12 mouse cellular contexts compared by ENCODE assay signal in genomic region chr8:87784641-87785439, GRCm38 (mm10).
DNase-seq lines count a peak whose midpoint lies in the region; ATAC-seq and TF ChIP-seq lines count a peak whose summit lies in the region.
"Had no signal": no experiment of that assay in that cellular context is flagged by ENCODE, and none has a peak within 500 bp of the region (broad histone marks: within the 10 kb centered on the region; RNA-seq: fewer than 3 reads in every experiment).

No protein-coding gene starts in this region.

- H3K9me3 ChIP-seq in CH12.LX (replicated peaks; ENCODE audit: low read length): no peaks in the 10 kb centered on the region
- H3K9me3 ChIP-seq in forebrain, embryonic 14.5 days (replicated peaks; ENCODE audit: control insufficient read depth, low read length): no peaks in the 10 kb centered on the region
- H3K9me3 ChIP-seq in midbrain, embryonic 13.5 days: no peaks in the 10 kb centered on the region

- intact Hi-C loops in gastrocnemius, adult 2 months (cut with DNase I): no loop called here
- intact Hi-C loops in gastrocnemius, postnatal 14 days (cut with DNase I; ENCODE audit: low total_unique reads): no loop called here

- no peak for TF ChIP-seq POLR2A in CH12.LX (IDR thresholded peaks at IDR 0.05; ENCODE audit: low read depth, low read length)

- TF ChIP-seq CTCF in gastrocnemius, adult 2 months (IDR thresholded peaks at IDR 0.05): no peak
- no peak for TF ChIP-seq CTCF in CH12.LX (conservative IDR thresholded peaks at IDR 0.05 in 1 of 2, IDR thresholded peaks at IDR 0.05 in 1 of 2; ENCODE audit: low read depth in 2 of 2, low read length in 2 of 2)

- no peaks in the 10 kb centered on the region for H3K27me3 ChIP-seq in CH12.LX (replicated peaks)
- H3K27me3 ChIP-seq in forebrain, embryonic 14.5 days (replicated peaks; ENCODE audit: control insufficient read depth, insufficient read depth, low read length): no peaks in the 10 kb centered on the region
- H3K27me3 ChIP-seq in midbrain, embryonic 13.5 days: no peaks in the 10 kb centered on the region

- no peak for ATAC-seq in forebrain, embryonic 14.5 days
- peak; percentile 34; the same call in 1 of the 2 replicates for ATAC-seq in midbrain, embryonic 13.5 days
- ATAC-seq: intestine, embryonic 16.5 days had no signal

- 40% methylated on average over 13 of the region's 13 CpGs for WGBS in forebrain, embryonic 14.5 days
- 30% methylated on average over 13 of the region's 13 CpGs for WGBS in midbrain, embryonic 13.5 days

- DNase-seq in gastrocnemius, adult 2 months: peak; percentile 16
- DNase-seq in gastrocnemius, postnatal 14 days: no peak
- no peak for DNase-seq in CH12.LX (ENCODE audit: extremely low read depth)
- peak; percentile 31 for DNase-seq in forebrain, embryonic 14.5 days (ENCODE audit: low spot score)
- DNase-seq in urinary bladder, postnatal 14 days (ENCODE audit: low spot score): no peak
- DNase-seq in adrenal gland, adult 2 months: no peak
- no peak for DNase-seq in MN1 (ENCODE audit: low spot score)
- DNase-seq: lung, postnatal 14 days; thymus, adult 2 months had no signal

- no peak overlapping the region for H3K9ac ChIP-seq in CH12.LX (ENCODE audit: insufficient read depth, low read depth)
- no peak overlapping the region for H3K9ac ChIP-seq in forebrain, embryonic 14.5 days (ENCODE audit: low read length)
- H3K9ac ChIP-seq in midbrain, embryonic 13.5 days (replicated peaks): peak overlapping the region; percentile 33; the same call in 1 of the 2 replicates

- in situ Hi-C loops in CH12.LX (cut with MboI; ENCODE audit: low pct_ligation_motif_present, low pct_unique_long_range_greater_than_20kb, low sequenced_read_pairs): no loop called here

- dilution Hi-C loops in CH12.LX (cut with MboI; ENCODE audit: extremely low pct_ligation_motif_present, extremely low pct_unique_long_range_greater_than_20kb, low sequenced_read_pairs): no loop called here

- TF ChIP-seq EP300 in CH12.LX (IDR thresholded peaks at IDR 0.05; ENCODE audit: low read length): no peak

- no peak for TF ChIP-seq RAD21 in CH12.LX (IDR thresholded peaks at IDR 0.05; ENCODE audit: low read depth, low read length)

- peak overlapping the region; percentile 46; the same call in 1 of the 2 replicates for H3K4me2 ChIP-seq in CH12.LX (ENCODE audit: insufficient read depth, low read depth, poor library complexity, severe bottlenecking)
- 0 out of 2 replicates have a peak overlapping the region, but pooled peaks have one; percentile 26 for H3K4me2 ChIP-seq in forebrain, embryonic 14.5 days (ENCODE audit: low read length)
- peak overlapping the region; percentile 32 for H3K4me2 ChIP-seq in midbrain, embryonic 13.5 days (replicated peaks)

- H3K4me1 ChIP-seq in CH12.LX (ENCODE audit: control insufficient read depth in 1 of 2, insufficient read depth in 2 of 2): peaks cover 11 to 28% of the 10 kb centered on the region in 2 experiments
- H3K4me1 ChIP-seq in forebrain, embryonic 14.5 days (ENCODE audit: control insufficient read depth, insufficient read depth, low read length): peaks cover 26% of the 10 kb centered on the region
- peaks cover 59% of the 10 kb centered on the region for H3K4me1 ChIP-seq in midbrain, embryonic 13.5 days (replicated peaks)

- H3K27ac ChIP-seq in gastrocnemius, adult 2 months: peak overlapping the region; percentile 70
- no peak overlapping the region for H3K27ac ChIP-seq in CH12.LX (ENCODE audit: insufficient read depth, low read depth)
- no peak overlapping the region for H3K27ac ChIP-seq in forebrain, embryonic 14.5 days (ENCODE audit: low read depth, low read length)
- peak overlapping the region; percentile 63 for H3K27ac ChIP-seq in midbrain, embryonic 13.5 days

- peaks cover 0 to 18% of the 10 kb centered on the region in 2 experiments for H3K36me3 ChIP-seq in CH12.LX (replicated peaks in 1 of 2; ENCODE audit: control insufficient read depth in 1 of 2, insufficient read depth in 1 of 2, low read length in 1 of 2)
- peaks cover 32% of the 10 kb centered on the region for H3K36me3 ChIP-seq in forebrain, embryonic 14.5 days (ENCODE audit: control insufficient read depth, insufficient read depth, low read length)
- H3K36me3 ChIP-seq in midbrain, embryonic 13.5 days: peaks cover 33% of the 10 kb centered on the region

- H3K4me3 ChIP-seq in gastrocnemius, adult 2 months: peak overlapping the region; percentile 40; the same call in 1 of the 2 replicates
- H3K4me3 ChIP-seq in CH12.LX (replicated peaks in 1 of 3; ENCODE audit: low read depth in 2 of 3, low read length in 2 of 3, poor library complexity in 1 of 3): no peak overlapping the region
- no peak overlapping the region for H3K4me3 ChIP-seq in forebrain, embryonic 14.5 days (ENCODE audit: low read depth, low read length)
- no peak overlapping the region for H3K4me3 ChIP-seq in midbrain, embryonic 13.5 days (replicated peaks)
- H3K4me3 ChIP-seq: myocyte had no signal

- no peaks in the 10 kb centered on the region for H3K79me2 ChIP-seq in CH12.LX (replicated peaks; ENCODE audit: control insufficient read depth, extremely low read depth, insufficient read depth, poor library complexity, severe bottlenecking)

TF ChIP-seq in CH12.LX, 34 proteins besides CTCF, POLR2A, EP300 and RAD21:
- TF ChIP-seq ZNF384 (IDR thresholded peaks at IDR 0.05; ENCODE audit: low read depth, low read length): 0 out of 2 replicates have a peak, but pooled peaks have one; percentile 10
- no peak for TF ChIP-seq USF1 (IDR thresholded peaks at IDR 0.05; ENCODE audit: low read depth, low read length)
- TF ChIP-seq CHD2 (IDR thresholded peaks at IDR 0.05; ENCODE audit: low read length): no peak

Comparison
In these comparisons a context has a peak if more than half of its experiments do, and no peak if none do; other contexts are left out.
1. DNase-seq: peak in gastrocnemius, adult 2 months (single experiment) and forebrain, embryonic 14.5 days (single experiment); none in gastrocnemius, postnatal 14 days (single experiment), CH12.LX (single experiment), urinary bladder, postnatal 14 days (single experiment), adrenal gland, adult 2 months (single experiment) and MN1 (single experiment).
2. H3K27ac ChIP-seq: peak in gastrocnemius, adult 2 months (single experiment) and midbrain, embryonic 13.5 days (single experiment); none in CH12.LX (single experiment) and forebrain, embryonic 14.5 days (single experiment).
3. Peak in every context shown above with its lines, with median percentiles within 50 percentile points of each other: H3K4me2 ChIP-seq.